Mouse (Mus musculus) heart, adult 2 months (tissue): ENCODE results near the gene Wfdc3.

Experiments used
- CTCF ChIP-seq: fragments of 200-600 bp; IDR thresholded peaks from 2 replicates; pipeline ENCODE4 v1.8.1; 2022; ENCODE audit warnings: antibody characterized with exemption, mild to moderate bottlenecking, moderate library complexity
- POLR2A ChIP-seq: fragments of 200-500 bp; IDR thresholded peaks from 2 replicates; pipeline ENCODE4 v1.6.1; 2011; ENCODE audit warnings: mild to moderate bottlenecking, low read depth, low read length, control low read depth; ENCODE audit not compliant: insufficient read depth

GRCm38 (mm10) chr2:164684807-164685206 lies 60.9 kb downstream of the Wfdc3 start, which contains the start of gene Wfdc13:
- TF ChIP-seq CTCF (no peak), POLR2A (no peak)
